Mouse (Mus musculus) adrenal gland, adult 18-20 months (tissue): ENCODE data around the gene Ints4. TPM values are rescaled to one million over a fixed set of nuclear protein-coding genes. Genes with fewer than 3 reads are reported as not detected.
"Not testable (repeated sequence)": the region's sequence is repeated elsewhere in the genome, so short reads cannot be mapped to it uniquely, and the experiment has no call there.

ENCODE experiments used
- DNase-seq, 2 experiments: peaks; one replicate each; pipeline ENCODE4 v3.0.0; 2021 to 2022; ENCODE audit warnings: low spot score in 2 of 2
- long read RNA-seq, 2 experiments: library from polyadenylated mRNA; stranded (forward); transcript quantifications; one replicate each; pipeline ENCODE4 v2.0.0; 2021
- total RNA-seq, 2 experiments: library from RNA; stranded (reverse); gene quantifications; 1 replicate in 1 of 2; 2 replicates in 1 of 2; pipeline ENCODE4 v1.2.3; 2021

The Ints4 gene
- 10 to 100 TPM; 52.0 to 56.0 TPM for total RNA-seq
- long read RNA-seq, experiment 1, transcript Ints4-201 (23 exons, 3,240 nt), result major isoform, 28 of 41 reads
- long read RNA-seq, experiment 1, partial matches to known transcripts, result 3 of 41 reads
- long read RNA-seq, experiment 1, other reads (novel, unspliced or antisense), result 10 of 41 reads
- long read RNA-seq, experiment 2, transcript Ints4-201 (23 exons, 3,240 nt), result major isoform, 21 of 42 reads
- long read RNA-seq, experiment 2, partial matches to known transcripts, result 8 of 42 reads
- long read RNA-seq, experiment 2, other reads (novel, unspliced or antisense), result 13 of 42 reads

DNA sequence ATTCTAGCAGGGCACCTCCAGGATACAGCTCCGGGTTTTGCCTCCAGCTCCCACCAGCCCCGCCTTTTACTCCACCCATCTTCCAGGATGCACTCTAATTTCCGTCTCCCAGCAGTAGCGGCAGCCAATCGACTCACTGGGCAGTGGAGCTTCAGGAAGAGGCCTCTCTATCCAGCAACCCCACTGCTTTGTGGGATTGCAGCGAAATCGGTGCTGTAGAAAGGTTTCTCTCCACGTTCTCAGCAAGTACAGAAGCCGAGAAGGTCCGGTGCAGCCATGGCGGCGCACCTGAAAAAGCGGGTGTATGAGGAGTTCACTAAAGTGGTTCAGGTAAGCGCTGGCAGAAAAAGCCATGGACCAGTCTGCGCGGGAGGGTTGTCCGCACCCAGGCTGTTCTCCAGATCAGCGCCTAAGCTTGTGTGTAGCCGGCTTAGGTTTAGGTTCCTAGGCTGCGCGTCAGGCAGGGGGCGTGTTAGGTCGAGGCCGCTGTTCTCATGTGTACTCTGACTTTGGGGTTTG lies at the start of gene Ints4:
Gene Ints4 (plus strand): TSS at position 136 of the 519 bp plus-strand sequence.
- DNase-seq, result peak; percentile 81 to 82

DNA sequence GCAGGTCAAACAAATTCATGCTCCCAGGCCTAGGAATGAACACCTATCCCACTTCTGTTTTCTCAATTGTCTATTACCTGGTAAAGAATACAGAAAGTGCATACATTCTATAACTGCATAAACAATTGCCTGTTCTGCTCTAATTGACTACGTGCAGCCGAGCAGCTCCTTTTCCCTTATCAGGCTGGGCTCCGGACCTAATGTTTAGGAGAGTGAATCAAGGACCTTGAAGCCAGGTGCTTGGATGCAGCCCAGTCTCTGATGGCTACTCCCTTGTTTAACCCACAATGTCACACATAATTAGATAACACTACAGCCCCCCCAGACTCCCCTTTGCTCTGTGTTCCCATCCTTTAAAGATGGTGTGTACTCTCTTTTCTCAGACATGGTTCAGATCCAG lies 47.2 kb upstream of the Ints4 start:
- not testable (repeated sequence) for DNase-seq

DNA sequence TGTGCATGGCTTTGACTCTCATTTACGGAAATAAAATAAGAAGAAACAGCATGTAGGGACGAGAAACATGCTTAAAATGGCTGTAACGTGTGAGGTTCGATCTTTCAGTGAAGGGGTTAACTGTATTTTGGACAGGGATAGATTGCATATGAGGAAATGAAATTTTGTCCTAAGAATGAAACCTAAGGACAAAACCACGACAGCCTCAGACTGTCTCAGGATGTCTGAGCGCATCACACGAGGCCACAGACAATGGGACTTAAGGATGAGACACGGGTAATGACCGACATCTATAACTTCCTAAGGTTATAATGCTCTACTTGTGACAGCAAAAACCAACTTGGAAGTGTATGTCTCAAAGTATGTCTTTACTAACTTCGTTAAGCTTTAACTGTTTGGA lies 46.2 kb upstream of the Ints4 start:
- no peak for DNase-seq

GRCm38 (mm10) chr7:97438986-97439385 lies 41.8 kb upstream of the Ints4 start:
- DNase-seq, result no peak

GRCm38 (mm10) chr7:97446171-97446925 lies 34.4 kb upstream of the Ints4 start:
- peak; percentile 65 to 70 for DNase-seq

DNA sequence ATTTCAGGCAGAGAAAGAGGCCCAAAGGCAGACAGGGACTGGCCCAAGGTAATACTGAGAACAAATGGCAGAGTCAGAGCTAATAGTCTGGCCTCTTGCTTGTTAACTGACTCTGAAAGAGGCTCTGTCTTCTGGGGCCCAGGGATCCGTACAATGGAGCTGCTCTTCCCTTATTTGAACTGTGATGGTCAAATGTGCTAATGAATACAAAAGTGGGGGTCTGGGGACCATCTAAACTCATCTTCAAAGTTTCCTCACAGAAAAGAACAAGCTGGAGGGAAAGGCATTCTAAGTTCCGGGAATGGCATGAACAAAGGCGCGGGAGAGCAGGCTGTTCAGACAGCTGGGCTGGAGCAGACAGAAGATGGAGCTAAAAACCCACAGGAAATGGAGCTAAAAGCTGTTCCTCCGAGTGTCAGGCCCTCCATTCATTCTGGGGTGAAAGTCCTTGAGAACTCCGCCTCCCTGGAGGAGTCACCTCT lies 33.7 kb upstream of the Ints4 start:
- DNase-seq, result no peak

DNA sequence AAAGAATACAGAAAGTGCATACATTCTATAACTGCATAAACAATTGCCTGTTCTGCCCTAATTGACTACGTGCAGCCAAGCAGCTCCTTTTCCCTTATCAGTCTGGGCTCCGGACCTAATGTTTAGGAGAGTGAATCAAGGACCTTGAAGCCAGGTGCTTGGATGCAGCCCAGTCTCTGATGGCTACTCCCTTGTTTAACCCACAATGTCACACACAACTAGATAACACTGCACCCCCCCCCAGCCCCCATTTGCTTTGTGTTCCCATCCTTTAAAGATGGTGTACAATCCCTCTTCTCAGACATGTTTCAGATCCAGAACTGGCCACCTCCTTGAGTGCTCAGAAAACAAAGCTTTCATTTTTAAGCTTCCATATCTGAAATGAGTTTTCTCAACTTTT lies 29.7 kb upstream of the Ints4 start, which contains the start of gene Kctd14:
Gene Kctd14 (plus strand): TSS at position 301 of the 400 bp plus-strand sequence.
- DNase-seq, result not testable (repeated sequence)

- DNase-seq, result no peak
Observed at GRCm38 (mm10) chr7:97452196-97452595, 28.6 kb upstream of the Ints4 start.

GRCm38 (mm10) chr7:97453141-97453921 lies 27.4 kb upstream of the Ints4 start:
- DNase-seq, result peak in 1 of 2 experiments; percentile 26

DNA sequence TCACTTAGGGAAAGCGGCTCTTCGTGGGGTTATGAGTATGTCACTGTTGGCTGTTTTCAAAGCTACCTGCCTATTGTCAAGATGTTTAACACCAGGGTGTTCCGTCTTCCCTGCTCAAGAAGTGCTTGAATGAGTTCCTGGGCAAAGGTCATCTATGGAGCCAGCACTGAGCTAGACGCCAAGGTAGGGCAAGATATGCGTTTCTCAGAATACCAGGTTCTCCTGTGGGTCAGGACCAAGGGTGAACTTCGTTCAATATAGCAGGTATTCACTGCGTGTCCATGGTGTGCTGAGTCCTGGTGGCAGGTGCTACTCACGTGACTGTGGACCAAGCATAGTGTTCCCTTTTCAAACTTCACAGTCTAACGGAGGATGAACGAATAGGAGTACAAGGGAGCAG lies 26.0 kb upstream of the Ints4 start:
- no peak for DNase-seq

- DNase-seq, result no peak
Observed at GRCm38 (mm10) chr7:97455577-97455976, 25.2 kb upstream of the Ints4 start.

DNA sequence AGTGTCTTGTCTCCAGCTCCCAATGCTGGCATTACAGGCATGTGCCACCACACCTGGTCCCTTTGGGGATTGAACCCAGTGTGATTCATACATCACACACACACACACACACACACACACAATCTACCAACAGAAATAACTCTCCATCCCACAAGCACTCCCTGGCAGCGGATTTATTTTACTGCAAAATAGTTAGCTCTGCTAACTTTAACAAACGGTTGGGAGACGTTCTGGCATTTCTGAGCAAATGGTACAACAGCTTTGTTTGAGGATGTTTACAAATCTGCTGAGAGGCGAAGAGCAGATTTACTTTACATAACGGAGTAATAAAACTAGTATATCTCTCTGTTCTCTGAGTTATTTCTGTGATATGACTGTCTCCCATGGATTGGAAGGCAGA lies 7.8 kb upstream of the Ints4 start:
- no peak for DNase-seq

- DNase-seq, result no peak
Observed at GRCm38 (mm10) chr7:97479349-97479748, 1.4 kb upstream of the Ints4 start.

DNA sequence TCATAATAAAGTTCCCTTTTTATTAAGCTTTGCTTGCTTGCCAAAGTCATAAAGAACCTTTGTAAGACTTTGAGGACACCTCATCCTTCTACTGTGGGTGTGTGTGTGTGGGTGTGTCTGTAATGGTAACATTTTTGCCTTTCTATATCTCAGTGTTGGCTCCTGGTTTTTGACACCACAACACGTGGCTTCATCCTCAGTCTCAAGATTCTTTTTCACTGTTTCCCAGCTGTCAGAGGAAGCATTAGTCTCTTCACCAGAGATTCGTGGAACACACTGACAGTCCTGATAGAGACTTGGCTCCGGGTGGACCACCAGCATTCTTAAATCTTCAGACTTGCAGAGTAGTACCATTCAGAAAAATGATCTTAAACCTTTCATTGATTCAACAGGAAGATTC lies 466 bp upstream of the Ints4 start:
- no peak for DNase-seq

- DNase-seq, result no peak
Observed at GRCm38 (mm10) chr7:97483378-97483777, 2.6 kb downstream of the Ints4 start.

DNA sequence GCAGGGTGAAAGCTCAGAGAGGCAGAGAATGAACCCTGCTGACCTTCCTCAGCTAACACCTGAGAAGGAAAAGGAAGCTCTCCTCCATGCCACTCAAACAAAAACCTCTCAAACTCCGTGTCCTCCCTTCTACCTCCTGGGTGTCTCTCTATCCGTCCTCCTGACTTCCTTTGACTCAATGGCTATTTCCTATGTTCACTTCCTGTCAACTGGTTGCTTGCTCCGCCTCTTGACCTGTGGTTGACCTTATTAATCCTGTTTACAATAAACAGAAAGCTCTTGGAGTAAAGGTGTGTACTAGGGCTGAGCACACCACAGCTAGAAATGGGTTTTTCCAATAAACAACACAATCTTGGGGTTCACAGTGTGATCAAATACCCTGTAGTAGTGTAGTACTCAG lies 10.4 kb downstream of the Ints4 start:
- no peak for DNase-seq

DNA sequence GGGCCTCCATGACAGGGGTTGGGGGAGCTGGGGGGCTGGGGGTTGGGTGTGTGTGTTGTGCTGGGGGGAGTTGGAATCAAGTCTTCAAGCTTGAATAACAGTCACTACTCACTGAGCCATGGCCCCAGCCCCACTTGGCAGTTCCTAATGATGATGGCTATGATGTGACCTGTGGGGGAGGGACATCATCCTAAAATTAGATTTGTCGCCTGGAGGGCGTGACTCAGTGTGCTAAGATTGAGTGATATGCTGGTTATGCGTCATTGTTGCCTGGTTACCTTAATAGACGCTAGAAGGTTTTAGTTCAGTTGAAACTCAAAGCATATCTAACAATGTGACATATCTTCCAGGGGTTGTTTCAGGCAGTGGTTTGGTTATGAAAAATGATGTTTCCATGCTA lies 11.7 kb downstream of the Ints4 start:
- peak in 1 of 2 experiments; percentile 18 for DNase-seq

GRCm38 (mm10) chr7:97495052-97495451 lies 14.3 kb downstream of the Ints4 start:
- no peak for DNase-seq

GRCm38 (mm10) chr7:97500555-97501209 lies 19.9 kb downstream of the Ints4 start:
- no peak for DNase-seq

- no peak for DNase-seq
Observed at GRCm38 (mm10) chr7:97514786-97515185, 34.0 kb downstream of the Ints4 start.

- DNase-seq, result no peak
Observed at GRCm38 (mm10) chr7:97519935-97520334, 39.2 kb downstream of the Ints4 start.
